Mouse (Mus musculus): Measurements from ENCODE around the gene Traf3ip2. TPM values are rescaled to one million over a fixed set of nuclear protein-coding genes. Genes with fewer than 3 reads are reported as not detected.

Gene Traf3ip2
- polyA plus RNA-seq, 1 experiment from 2014 or later: 5.2 TPM

DNA sequence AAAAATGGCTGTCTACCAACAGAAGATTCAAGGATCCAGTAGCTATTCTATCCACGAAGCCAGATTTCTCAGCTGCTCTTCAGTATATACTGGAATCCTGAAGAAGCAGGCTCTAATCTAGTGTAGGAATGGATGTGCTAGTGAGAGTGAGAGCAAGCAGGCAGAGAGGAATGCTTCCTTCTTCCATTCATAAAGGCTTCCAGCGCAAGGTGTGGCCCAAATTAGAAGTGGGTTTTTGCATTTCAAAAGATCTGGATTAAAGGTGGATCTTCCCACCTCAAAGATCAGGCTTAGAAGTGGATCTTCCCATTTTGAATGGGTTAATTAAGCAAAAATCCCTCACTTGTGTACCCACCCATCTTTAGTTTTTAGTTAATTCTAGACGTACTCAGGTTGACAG is 37.6 kb downstream of the Traf3ip2 start:
- no peak overlapping the region for H3K9ac ChIP-seq (ENCODE audit: low read depth, low read length)
- no peak for ATAC-seq
- H3K4me2 ChIP-seq (ENCODE audit: low read length): no peak overlapping the region
- H3K4me1 ChIP-seq (ENCODE audit: control insufficient read depth, insufficient read depth, low read length): peaks cover 15% of the 10 kb centered on the region
- WGBS: 96% methylated on average over 3 of the region's 3 CpGs
- no peak overlapping the region for H3K4me3 ChIP-seq (ENCODE audit: low read depth, low read length)
- no peaks in the 10 kb centered on the region for H3K27me3 ChIP-seq (ENCODE audit: control insufficient read depth, insufficient read depth, low read depth, low read length)
- no peaks in the 10 kb centered on the region for H3K36me3 ChIP-seq (ENCODE audit: control insufficient read depth, insufficient read depth, low read length)
- H3K9me3 ChIP-seq (replicated peaks; ENCODE audit: control insufficient read depth, low read length, poor library complexity, severe bottlenecking): no peaks in the 10 kb centered on the region
- no peak overlapping the region for H3K27ac ChIP-seq (ENCODE audit: low read length)

DNA sequence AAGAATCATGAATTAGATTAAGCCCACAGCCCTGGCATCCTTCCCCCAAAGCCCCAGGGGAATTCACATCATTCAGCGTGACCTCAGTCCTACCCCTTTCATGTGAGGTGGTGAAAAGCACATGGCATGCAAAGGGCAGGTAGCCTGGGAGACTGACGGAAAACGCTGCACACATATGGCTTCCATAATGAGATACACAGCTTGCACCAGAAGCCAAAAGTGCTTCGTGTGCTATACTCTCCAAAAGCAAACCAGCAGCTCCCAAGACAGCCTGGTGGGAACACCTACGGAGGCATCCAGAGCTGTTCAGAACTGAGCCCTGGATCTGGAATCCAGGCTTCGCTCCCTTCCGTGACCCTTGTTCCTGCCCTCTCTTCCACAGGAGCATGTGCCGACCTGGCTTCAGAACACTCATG is 41.3 kb downstream of the Traf3ip2 start:
- Histone ChIP-seq H3K27ac (ENCODE audit: low read length) (0 out of 2 replicates have a peak overlapping the region, but pooled peaks have one; percentile 17), H3K27me3 (ENCODE audit: control insufficient read depth, insufficient read depth, low read depth, low read length) (no peaks in the 10 kb centered on the region), H3K4me1 (ENCODE audit: control insufficient read depth, insufficient read depth, low read length) (peaks cover 11% of the 10 kb centered on the region), H3K9me3 (replicated peaks; ENCODE audit: control insufficient read depth, low read length, poor library complexity, severe bottlenecking) (no peaks in the 10 kb centered on the region), H3K4me2 (ENCODE audit: low read length) (no peak overlapping the region), H3K36me3 (ENCODE audit: control insufficient read depth, insufficient read depth, low read length) (no peaks in the 10 kb centered on the region), H3K9ac (ENCODE audit: low read depth, low read length) (no peak overlapping the region), H3K4me3 (ENCODE audit: low read depth, low read length) (no peak overlapping the region)
- ATAC-seq: peak; percentile 47
- 51% methylated on average over 8 of the region's 8 CpGs for WGBS

DNA sequence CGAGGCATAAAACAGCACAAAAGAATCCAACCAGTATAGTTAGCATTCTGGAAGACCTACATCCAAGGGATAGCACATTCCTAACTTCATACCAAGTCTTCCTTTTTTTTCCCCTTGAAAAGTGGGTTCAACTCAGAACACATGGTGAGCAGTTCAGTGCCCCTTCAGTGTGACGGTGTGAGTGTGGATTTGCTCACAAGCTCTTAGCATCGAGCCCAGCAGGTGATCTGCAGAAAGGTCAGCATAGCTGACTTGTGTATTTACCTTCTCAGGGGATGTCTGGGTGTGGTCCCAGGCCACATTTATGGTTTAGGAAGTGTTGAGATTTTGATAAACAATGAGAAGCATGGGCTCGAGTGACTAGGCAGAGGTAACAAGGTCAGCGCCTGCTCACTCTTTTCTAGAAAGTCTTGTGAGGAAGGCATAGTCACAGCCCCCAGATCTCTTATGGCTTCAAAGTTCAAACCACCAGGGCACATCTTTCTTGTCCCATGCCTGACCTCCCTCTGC is 46.2 kb downstream of the Traf3ip2 start:
- no peak for ATAC-seq
- Histone ChIP-seq H3K9ac (ENCODE audit: low read depth, low read length) (no peak overlapping the region; the same call in 1 of the 2 replicates), H3K4me3 (ENCODE audit: low read depth, low read length) (no peak overlapping the region), H3K4me1 (ENCODE audit: control insufficient read depth, insufficient read depth, low read length) (peaks cover 29% of the 10 kb centered on the region), H3K27me3 (ENCODE audit: control insufficient read depth, insufficient read depth, low read depth, low read length) (no peaks in the 10 kb centered on the region), H3K4me2 (ENCODE audit: low read length) (no peak overlapping the region; the same call in 1 of the 2 replicates), H3K27ac (ENCODE audit: low read length) (peak overlapping the region; percentile 92), H3K36me3 (ENCODE audit: control insufficient read depth, insufficient read depth, low read length) (no peaks in the 10 kb centered on the region), H3K9me3 (replicated peaks; ENCODE audit: control insufficient read depth, low read length, poor library complexity, severe bottlenecking) (no peaks in the 10 kb centered on the region)
- 26% methylated on average over 5 of the region's 5 CpGs for WGBS

DNA sequence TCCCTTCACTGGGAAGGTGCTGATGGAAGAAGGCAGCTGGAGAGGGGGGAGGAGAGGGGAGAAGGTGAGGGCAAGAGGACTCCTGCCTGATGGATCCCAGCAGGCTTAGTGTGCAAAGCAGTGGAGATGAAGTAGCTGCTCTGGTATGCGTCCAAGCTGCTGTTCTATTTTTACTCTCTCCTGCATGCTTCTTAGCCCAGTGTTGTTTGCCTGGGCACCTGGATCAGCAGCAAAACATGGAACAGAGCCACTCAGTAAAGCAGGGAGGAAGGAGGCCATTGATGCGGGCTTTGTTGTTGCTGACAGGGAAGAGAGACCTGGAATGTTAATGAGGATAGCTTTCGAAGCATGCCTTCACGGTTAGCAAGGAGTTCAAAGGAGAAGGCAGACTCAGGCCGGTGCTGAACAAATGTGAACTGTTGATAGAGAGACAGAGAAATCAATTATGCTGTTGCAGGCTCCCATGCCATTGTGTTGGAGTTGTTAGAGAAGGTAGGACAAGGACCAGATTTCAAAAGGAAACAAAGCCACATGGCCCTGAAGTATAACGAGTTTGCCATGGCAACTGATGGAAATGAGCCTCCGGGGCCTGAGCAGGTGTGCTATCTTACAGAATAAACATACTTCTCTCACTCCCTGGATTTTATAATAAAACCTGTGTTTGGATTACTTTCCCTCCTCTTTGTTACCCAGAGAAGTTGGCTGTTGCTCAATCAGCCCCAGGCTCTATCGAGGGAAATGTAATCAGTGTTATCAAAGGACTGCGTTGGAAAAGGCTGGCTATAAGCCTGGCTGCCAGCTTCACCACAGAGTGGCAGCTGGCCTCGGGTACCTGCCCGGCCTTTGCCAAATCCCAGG is 46.9 kb downstream of the Traf3ip2 start:
- Histone ChIP-seq H3K4me3 (ENCODE audit: low read depth, low read length) (no peak overlapping the region), H3K36me3 (ENCODE audit: control insufficient read depth, insufficient read depth, low read length) (no peaks in the 10 kb centered on the region), H3K4me1 (ENCODE audit: control insufficient read depth, insufficient read depth, low read length) (peaks cover 31% of the 10 kb centered on the region), H3K4me2 (ENCODE audit: low read length) (peak overlapping the region; percentile 8; the same call in 1 of the 2 replicates), H3K9me3 (replicated peaks; ENCODE audit: control insufficient read depth, low read length, poor library complexity, severe bottlenecking) (no peaks in the 10 kb centered on the region), H3K9ac (ENCODE audit: low read depth, low read length) (no peak overlapping the region; the same call in none of the 2 replicates), H3K27ac (ENCODE audit: low read length) (peak overlapping the region; percentile 92), H3K27me3 (ENCODE audit: control insufficient read depth, insufficient read depth, low read depth, low read length) (no peaks in the 10 kb centered on the region)
- 2% methylated on average over 11 of the region's 11 CpGs for WGBS
- ATAC-seq: peak; percentile 90

DNA sequence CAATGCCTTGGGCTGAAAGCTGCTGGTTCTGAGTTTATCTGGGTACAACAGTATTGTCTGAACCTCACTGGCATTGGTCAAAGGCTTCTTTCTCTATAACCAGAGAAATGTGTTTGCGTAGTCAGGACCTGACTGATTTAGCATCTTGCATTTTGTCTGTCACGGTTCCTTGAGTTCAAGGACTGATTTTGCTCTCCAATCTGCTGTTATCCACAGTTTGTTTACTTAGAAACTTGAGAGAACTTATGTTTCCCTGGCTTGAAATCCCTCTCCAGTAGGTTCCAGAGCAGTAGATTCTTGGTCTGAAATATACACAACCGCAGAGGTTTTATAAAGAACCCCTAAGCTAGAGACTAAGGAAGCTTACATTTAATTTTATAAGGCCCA is 47.5 kb downstream of the Traf3ip2 start:
- ATAC-seq: no peak
- no peak overlapping the region; the same call in 1 of the 2 replicates for H3K9ac ChIP-seq (ENCODE audit: low read depth, low read length)
- H3K27me3 ChIP-seq (ENCODE audit: control insufficient read depth, insufficient read depth, low read depth, low read length): no peaks in the 10 kb centered on the region
- H3K36me3 ChIP-seq (ENCODE audit: control insufficient read depth, insufficient read depth, low read length): no peaks in the 10 kb centered on the region
- WGBS: 40% methylated on average over 3 of the region's 3 CpGs
- H3K4me2 ChIP-seq (ENCODE audit: low read length): no peak overlapping the region; the same call in 1 of the 2 replicates
- H3K4me1 ChIP-seq (ENCODE audit: control insufficient read depth, insufficient read depth, low read length): peaks cover 34% of the 10 kb centered on the region
- H3K4me3 ChIP-seq (ENCODE audit: low read depth, low read length): no peak overlapping the region
- no peaks in the 10 kb centered on the region for H3K9me3 ChIP-seq (replicated peaks; ENCODE audit: control insufficient read depth, low read length, poor library complexity, severe bottlenecking)
- peak overlapping the region; percentile 92 for H3K27ac ChIP-seq (ENCODE audit: low read length)

DNA sequence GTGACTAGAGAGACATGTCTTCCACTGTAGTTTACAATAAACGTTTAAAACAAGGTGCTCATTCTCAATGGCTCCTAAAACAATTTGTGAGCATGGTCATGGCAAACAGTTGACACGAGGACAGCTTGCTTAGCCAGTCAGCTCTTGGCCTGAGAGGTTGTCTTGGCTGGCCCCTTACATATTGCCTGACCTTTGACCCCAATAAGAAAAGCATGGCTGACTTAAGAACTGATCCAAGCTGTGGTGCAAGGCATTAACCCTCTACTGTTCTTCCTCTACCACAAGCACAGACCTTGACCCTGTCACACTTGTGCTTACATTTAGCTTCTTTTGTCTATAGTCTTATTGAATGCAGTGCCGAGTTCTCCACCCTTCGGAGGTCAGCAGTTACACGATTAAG is 48.0 kb downstream of the Traf3ip2 start:
- no peak overlapping the region for H3K4me3 ChIP-seq (ENCODE audit: low read depth, low read length)
- H3K27me3 ChIP-seq (ENCODE audit: control insufficient read depth, insufficient read depth, low read depth, low read length): no peaks in the 10 kb centered on the region
- 39% methylated on average over 5 of the region's 5 CpGs for WGBS
- H3K36me3 ChIP-seq (ENCODE audit: control insufficient read depth, insufficient read depth, low read length): no peaks in the 10 kb centered on the region
- H3K9me3 ChIP-seq (replicated peaks; ENCODE audit: control insufficient read depth, low read length, poor library complexity, severe bottlenecking): no peaks in the 10 kb centered on the region
- H3K9ac ChIP-seq (ENCODE audit: low read depth, low read length): no peak overlapping the region
- H3K4me2 ChIP-seq (ENCODE audit: low read length): no peak overlapping the region
- H3K4me1 ChIP-seq (ENCODE audit: control insufficient read depth, insufficient read depth, low read length): peaks cover 34% of the 10 kb centered on the region
- no peak for ATAC-seq
- peak overlapping the region; percentile 92 for H3K27ac ChIP-seq (ENCODE audit: low read length)

DNA sequence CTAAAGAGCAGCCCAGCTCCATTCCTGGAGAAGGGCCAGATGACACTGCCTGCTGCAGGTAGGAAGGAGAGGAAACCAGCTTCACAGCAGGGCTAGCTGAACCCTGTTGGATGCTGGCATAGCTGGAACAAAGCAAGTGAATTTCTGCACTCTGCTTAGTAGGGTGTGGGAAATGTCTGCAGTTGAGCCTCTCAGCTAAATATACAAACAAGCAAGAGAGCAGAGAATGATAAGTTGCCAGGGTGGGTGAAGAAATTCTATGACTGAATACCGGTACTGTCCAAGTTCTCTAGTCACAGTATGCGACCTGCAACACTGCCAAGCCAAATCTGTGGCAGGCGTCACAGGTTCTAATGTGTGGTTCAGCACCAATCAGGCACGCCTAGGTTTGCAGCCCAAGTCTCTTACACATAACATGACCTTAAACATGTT is 52.4 kb downstream of the Traf3ip2 start:
- H3K9me3 ChIP-seq (replicated peaks; ENCODE audit: control insufficient read depth, low read length, poor library complexity, severe bottlenecking): no peaks in the 10 kb centered on the region
- H3K27ac ChIP-seq (ENCODE audit: low read length): peak overlapping the region; percentile 55; the same call in 1 of the 2 replicates
- H3K4me3 ChIP-seq (ENCODE audit: low read depth, low read length): no peak overlapping the region
- H3K4me1 ChIP-seq (ENCODE audit: control insufficient read depth, insufficient read depth, low read length): peaks cover 18% of the 10 kb centered on the region
- ATAC-seq: peak; percentile 33; the same call in 1 of the 2 replicates
- no peak overlapping the region for H3K9ac ChIP-seq (ENCODE audit: low read depth, low read length)
- WGBS: 67% methylated on average over 4 of the region's 4 CpGs
- no peak overlapping the region for H3K4me2 ChIP-seq (ENCODE audit: low read length)
- no peaks in the 10 kb centered on the region for H3K36me3 ChIP-seq (ENCODE audit: control insufficient read depth, insufficient read depth, low read length)
- no peaks in the 10 kb centered on the region for H3K27me3 ChIP-seq (ENCODE audit: control insufficient read depth, insufficient read depth, low read depth, low read length)

DNA sequence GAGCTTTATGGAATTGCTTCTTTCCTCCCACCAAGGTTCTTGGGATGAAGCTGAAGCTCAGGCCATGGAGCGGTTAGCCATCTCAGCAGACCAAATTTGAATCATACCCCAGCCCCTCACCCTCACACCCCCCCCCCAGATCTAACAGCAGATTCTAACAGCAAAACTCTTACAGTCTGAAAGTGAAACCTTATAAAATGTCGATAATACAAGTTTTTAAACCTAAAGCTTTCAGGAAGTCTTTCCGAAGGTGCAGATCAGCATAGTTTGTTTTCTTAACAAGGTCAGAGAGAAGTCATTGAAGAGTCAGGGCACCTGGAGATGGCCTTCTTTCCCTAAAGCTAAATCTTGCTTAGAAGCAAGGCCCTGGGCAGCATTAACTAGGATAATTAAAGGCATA is 53.3 kb downstream of the Traf3ip2 start:
- H3K4me3 ChIP-seq (ENCODE audit: low read depth, low read length): no peak overlapping the region
- H3K4me1 ChIP-seq (ENCODE audit: control insufficient read depth, insufficient read depth, low read length): peaks cover 8% of the 10 kb centered on the region
- no peaks in the 10 kb centered on the region for H3K9me3 ChIP-seq (replicated peaks; ENCODE audit: control insufficient read depth, low read length, poor library complexity, severe bottlenecking)
- H3K4me2 ChIP-seq (ENCODE audit: low read length): no peak overlapping the region
- 78% methylated on average over 3 of the region's 3 CpGs for WGBS
- ATAC-seq: no peak
- no peak overlapping the region for H3K9ac ChIP-seq (ENCODE audit: low read depth, low read length)
- H3K27me3 ChIP-seq (ENCODE audit: control insufficient read depth, insufficient read depth, low read depth, low read length): no peaks in the 10 kb centered on the region
- H3K27ac ChIP-seq (ENCODE audit: low read length): no peak overlapping the region
- H3K36me3 ChIP-seq (ENCODE audit: control insufficient read depth, insufficient read depth, low read length): no peaks in the 10 kb centered on the region

DNA sequence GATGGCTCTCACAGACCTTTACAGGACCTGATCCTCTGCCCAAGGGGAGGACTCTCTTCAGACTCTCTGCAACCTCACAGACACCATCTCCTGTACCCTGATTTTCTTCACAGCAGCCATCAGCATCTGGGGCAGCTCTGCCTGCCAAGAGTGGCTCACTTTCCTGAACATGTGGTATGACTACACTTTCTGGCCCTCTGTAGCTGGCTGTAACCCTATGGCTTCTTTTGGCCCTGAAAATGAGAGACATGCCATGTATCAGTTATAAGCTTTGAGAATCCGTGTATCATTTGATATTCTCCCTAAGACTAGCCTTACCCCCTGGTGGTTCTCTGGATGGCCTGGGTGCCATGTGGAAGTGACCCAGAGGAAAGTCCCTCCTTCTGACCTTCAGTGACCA is 58.7 kb downstream of the Traf3ip2 start:
- no peak overlapping the region for H3K27ac ChIP-seq (ENCODE audit: low read length)

More for the DNA sequence above, 58.7 kb downstream of the Traf3ip2 start:
- 91% methylated on average over 1 of the region's 1 CpGs for WGBS
- Histone ChIP-seq H3K9me3 (replicated peaks; ENCODE audit: control insufficient read depth, low read length, poor library complexity, severe bottlenecking) (no peaks in the 10 kb centered on the region), H3K27me3 (ENCODE audit: control insufficient read depth, insufficient read depth, low read depth, low read length) (no peaks in the 10 kb centered on the region), H3K4me2 (ENCODE audit: low read length) (no peak overlapping the region), H3K9ac (ENCODE audit: low read depth, low read length) (no peak overlapping the region), H3K4me3 (ENCODE audit: low read depth, low read length) (no peak overlapping the region), H3K4me1 (ENCODE audit: control insufficient read depth, insufficient read depth, low read length) (peaks cover 20% of the 10 kb centered on the region), H3K36me3 (ENCODE audit: control insufficient read depth, insufficient read depth, low read length) (no peaks in the 10 kb centered on the region)
- ATAC-seq: no peak

Data from midbrain, embryonic 16.5 days (tissue).